Mouse (Mus musculus) right cerebral cortex, adult 18-20 months (tissue): ENCODE results near the gene Zfp740.

Experiments used
- DNase-seq: peaks from one replicate; pipeline ENCODE4 v3.0.0; 2022; ENCODE audit warnings: mixed read lengths

The Zfp740 gene

DNA sequence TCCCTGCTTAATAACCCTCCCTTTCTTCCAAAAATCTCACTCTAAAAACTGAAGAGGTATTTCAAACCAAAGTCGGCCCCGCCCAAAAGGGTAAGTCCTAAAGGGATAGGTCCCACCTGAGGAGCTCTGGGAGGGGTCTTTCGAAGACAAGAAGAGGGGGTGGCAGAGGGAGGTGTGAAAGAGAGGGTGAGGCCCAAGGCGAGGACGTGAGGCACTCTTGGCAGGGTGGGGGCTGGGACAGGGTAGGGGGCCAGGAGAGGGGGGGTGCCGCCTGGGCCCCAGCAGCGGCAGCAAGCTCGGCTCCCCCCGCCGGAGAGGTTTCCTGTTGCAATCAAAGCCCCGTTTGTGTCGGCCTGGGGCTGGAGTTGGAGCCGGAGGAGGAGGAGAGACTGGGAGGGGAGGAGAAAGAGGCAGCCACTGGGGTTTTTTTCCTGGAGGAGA, 46.2 kb downstream of the Zfp740 start:
- no peak for DNase-seq

DNA sequence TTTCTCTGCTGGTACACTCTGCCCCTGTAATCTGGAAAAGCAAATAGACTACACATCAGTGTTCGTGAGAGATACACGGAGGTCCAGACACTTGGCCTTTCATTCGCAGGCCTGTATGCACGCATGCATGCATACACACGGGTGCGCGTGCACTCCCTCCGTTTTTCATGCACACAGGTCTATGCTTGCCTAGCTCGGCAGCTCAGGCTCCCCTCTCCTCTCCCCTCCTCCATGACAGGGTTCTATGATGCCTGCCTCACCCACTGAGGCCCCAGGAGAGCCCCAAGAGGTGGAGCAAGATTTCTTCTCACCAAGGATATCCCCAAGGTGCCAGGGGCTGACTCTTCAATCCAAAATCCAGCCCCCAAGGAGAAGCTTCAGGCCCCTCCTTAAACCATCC, 46.9 kb downstream of the Zfp740 start:
- DNase-seq = no peak

GRCm38 (mm10) chr15:102250521-102250920, 47.5 kb downstream of the Zfp740 start:
- DNase-seq = no peak

GRCm38 (mm10) chr15:102255547-102256255, 52.7 kb downstream of the Zfp740 start:
- no peak for DNase-seq

GRCm38 (mm10) chr15:102256431-102257201, 53.6 kb downstream of the Zfp740 start:
- DNase-seq = no peak

DNA sequence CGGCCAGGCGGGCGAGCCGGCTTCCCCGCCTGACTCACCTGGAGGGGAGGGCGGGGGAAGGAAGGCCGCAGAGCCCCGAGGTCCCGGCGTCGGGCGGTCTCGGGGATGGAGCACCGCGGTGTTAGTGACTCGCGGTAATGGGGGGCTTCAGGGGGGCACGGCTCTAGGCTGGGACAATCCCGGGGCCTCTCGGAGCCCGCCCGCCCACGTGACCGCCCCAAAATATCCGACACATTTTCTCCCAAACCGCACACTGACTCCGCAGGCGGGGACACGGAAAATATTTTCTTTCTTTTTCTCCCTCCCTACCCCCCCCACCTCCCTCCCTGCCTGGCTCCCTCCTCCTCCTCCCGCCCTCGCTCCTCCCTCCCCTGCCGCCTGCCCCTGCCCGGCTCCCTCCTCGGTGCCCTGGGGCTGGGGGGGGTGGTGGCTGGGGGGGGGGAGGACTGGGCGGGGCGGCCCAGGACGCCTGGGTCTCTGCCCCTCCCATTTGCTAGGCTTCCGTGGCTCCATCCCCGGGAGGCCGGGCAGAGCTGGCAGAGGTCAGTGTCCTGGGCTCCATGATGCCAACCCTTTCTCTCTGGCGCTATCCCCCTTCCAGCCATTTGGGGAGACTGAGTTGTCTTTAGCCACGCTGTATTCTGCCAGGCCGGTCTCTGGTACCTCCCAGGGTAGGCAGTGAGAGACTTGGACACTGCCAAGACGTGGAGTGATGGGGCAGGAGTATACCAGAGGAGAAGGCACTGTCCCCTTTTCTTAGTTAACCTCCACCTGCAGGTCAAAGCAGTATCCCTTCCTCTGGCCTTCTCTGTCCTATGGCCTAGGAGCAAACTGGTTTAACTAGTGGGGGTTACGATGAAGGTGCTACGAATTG, 54.4 kb downstream of the Zfp740 start, which contains the start of gene Rarg:
TSS of gene Rarg (minus strand) at position 316 of the 874 bp plus-strand sequence.
- peak; percentile 45 for DNase-seq

DNA sequence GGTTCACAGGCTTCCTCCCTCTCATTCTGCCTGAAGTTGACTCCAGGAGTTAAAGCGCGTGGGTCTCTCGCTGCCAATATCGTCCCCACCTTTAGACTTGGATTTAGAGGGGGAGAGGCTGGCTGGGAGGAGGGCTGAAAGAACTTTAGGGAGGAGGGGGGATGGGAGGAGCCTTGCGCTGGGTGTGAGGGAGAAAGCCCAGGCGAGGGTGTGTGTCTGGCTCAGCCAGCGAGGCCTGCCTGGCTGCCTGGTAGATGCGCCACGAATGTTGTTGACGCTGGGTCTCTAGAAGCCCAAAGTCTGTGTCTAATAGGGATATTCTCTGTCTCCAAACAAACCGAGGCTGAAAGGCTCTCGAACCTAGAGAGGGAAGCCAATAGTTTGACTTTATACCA, 55.0 kb downstream of the Zfp740 start:
- DNase-seq = peak; percentile 73

DNA sequence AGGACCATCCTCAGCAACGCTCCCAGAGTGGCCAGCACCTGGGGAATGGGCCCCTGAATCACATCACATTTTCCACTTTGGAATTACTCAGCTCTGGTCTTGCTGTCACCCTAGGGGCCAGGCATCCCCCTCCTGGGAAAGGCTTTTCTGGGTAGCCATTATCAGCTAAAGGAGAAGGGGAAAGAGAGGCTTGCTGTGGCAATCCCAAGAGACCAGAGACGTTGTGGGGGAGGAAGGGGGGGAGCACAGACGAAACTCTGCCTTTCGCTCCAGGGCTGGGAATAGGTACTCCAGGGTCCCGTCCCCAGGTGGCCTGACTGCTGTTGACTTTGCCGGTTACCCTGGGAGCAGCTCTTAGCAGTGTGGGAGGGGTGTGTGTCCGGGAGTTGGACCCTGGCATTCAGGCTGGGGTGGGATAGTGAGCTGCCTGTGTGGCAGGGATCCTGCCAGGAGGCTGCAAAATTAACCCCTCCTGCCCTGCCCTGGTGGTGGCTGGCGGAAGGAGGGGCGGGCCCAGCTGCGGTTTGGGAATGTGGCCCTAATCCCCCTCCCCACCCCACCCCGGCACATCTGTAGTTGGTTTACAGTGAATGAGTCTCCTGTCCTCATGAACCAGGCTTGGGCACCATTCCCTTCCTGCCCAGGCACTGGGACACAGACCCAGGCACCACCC, 55.7 kb downstream of the Zfp740 start:
- no peak for DNase-seq

GRCm38 (mm10) chr15:102262582-102262981, 59.5 kb downstream of the Zfp740 start:
- peak; percentile 81 for DNase-seq

GRCm38 (mm10) chr15:102263037-102263436, 60.0 kb downstream of the Zfp740 start:
- no peak for DNase-seq
